Mouse (Mus musculus) intestine, embryonic 15.5 days (tissue): ENCODE data around the gene Catsperz. TPM values are rescaled to one million over a fixed set of nuclear protein-coding genes. Genes with fewer than 3 reads are reported as not detected.
A peak's percentile ranks its signal among the peaks of the same experiment; 100 is the strongest.
"Not testable (repeated sequence)": the region's sequence is repeated elsewhere in the genome, so short reads cannot be mapped to it uniquely, and the experiment has no call there.

Experiments used
- ATAC-seq: fragments of 200-750 bp; cut with Nextera tagmentation; 2 replicates; pipeline ENCODE4 v1.8.0; 2017; ENCODE audit warnings: moderate TSS enrichment, moderate library complexity
- H3K27ac ChIP-seq: fragments of 300-500 bp; sonication (generic); 2 replicates; pipeline ENCODE4 v1.5.1; 2015; ENCODE audit warnings: mild to moderate bottlenecking, inconsistent platforms
- H3K27me3 ChIP-seq: fragments of 300-500 bp; sonication (generic); replicated peaks from 2 replicates; pipeline ENCODE4 v1.6.1; 2015; ENCODE audit warnings: inconsistent platforms
- H3K36me3 ChIP-seq: fragments of 300-500 bp; sonication (generic); 2 replicates; pipeline ENCODE4 v1.6.1; 2015; ENCODE audit warnings: inconsistent platforms
- H3K4me1 ChIP-seq: fragments of 300-500 bp; sonication (generic); replicated peaks from 2 replicates; pipeline ENCODE4 v1.6.1; 2015; ENCODE audit warnings: inconsistent platforms
- H3K4me2 ChIP-seq: fragments of 300-500 bp; sonication (generic); replicated peaks from 2 replicates; pipeline ENCODE4 v1.6.1; 2015; ENCODE audit warnings: mild to moderate bottlenecking, inconsistent platforms
- H3K4me3 ChIP-seq: fragments of 300-500 bp; sonication (generic); replicated peaks from 2 replicates; pipeline ENCODE4 v1.5.1; 2015; ENCODE audit warnings: inconsistent platforms
- H3K9ac ChIP-seq: fragments of 300-500 bp; sonication (generic); 2 replicates; pipeline ENCODE4 v1.6.1; 2015; ENCODE audit warnings: inconsistent platforms
- H3K9me3 ChIP-seq: fragments of 300-500 bp; sonication (generic); 2 replicates; pipeline ENCODE4 v1.6.1; 2016; ENCODE audit warnings: inconsistent platforms
- WGBS: fragments of 180-500 bp; shearing (Covaris S2); methylation state at CpG from one replicate; pipeline ENCODE4 v1.1.7; 2015; 5-methylcytosine and 5-hydroxymethylcytosine counted together
- polyA plus RNA-seq: library from polyadenylated mRNA; unstranded; fragments of >200 nt; fragmentation: Nextera tagmentation; extraction: Ambion mirVana; gene quantifications from 2 replicates; pipeline ENCODE4 v1.2.1, GENCODE M21; 2015

The Catsperz gene
- polyA plus RNA-seq, 1 experiment from 2014 or later, result 1.1 TPM

GRCm38 (mm10) chr19:6909507-6910289, 15.5 kb downstream of the Catsperz start, which contains the start of the genes Trmt112 and Prdx5:
Gene Trmt112 (plus strand): TSS chr19:6909698.
Gene Prdx5 (minus strand): TSS chr19:6910106.
- no peaks in the 10 kb centered on the region for H3K9me3 ChIP-seq
- peak within 1 kb of the TSS; percentile 99 for H3K27ac ChIP-seq
- H3K36me3 ChIP-seq, result peaks cover 35% of the 10 kb centered on the region
- H3K4me3 ChIP-seq, result peak within 1 kb of the TSS; percentile 56
- peak; percentile 93 for ATAC-seq
- peaks cover 20% of the 10 kb centered on the region for H3K4me1 ChIP-seq
- WGBS, result under 1% methylated on average over 65 of the region's 65 CpGs
- peak within 1 kb of the TSS; percentile 68 for H3K9ac ChIP-seq
- no peaks in the 10 kb centered on the region for H3K27me3 ChIP-seq
- H3K4me2 ChIP-seq, result peak within 1 kb of the TSS; percentile 77

- no peak for ATAC-seq
- Histone ChIP-seq H3K9me3 (no peaks in the 10 kb centered on the region), H3K4me2 (peak overlapping the region; percentile 77), H3K27me3 (no peaks in the 10 kb centered on the region), H3K36me3 (peaks cover 35% of the 10 kb centered on the region), H3K4me1 (peaks cover 20% of the 10 kb centered on the region), H3K9ac (peak overlapping the region; percentile 68), H3K27ac (peak overlapping the region; percentile 99), H3K4me3 (peak overlapping the region; percentile 56)
- WGBS, result 8% methylated on average over 11 of the region's 11 CpGs
These were observed 16.2 kb downstream of the Catsperz start for GRCm38 (mm10) chr19:6909021-6909420.

GRCm38 (mm10) chr19:6907811-6908540, 17.2 kb downstream of the Catsperz start:
- Histone ChIP-seq H3K27me3 (no peaks in the 10 kb centered on the region), H3K4me2 (peak overlapping the region; percentile 77), H3K4me3 (peak overlapping the region; percentile 56), H3K27ac (no peak overlapping the region), H3K9me3 (no peaks in the 10 kb centered on the region), H3K4me1 (peaks cover 20% of the 10 kb centered on the region), H3K36me3 (peaks cover 26% of the 10 kb centered on the region), H3K9ac (peak overlapping the region; percentile 68)
- ATAC-seq, result no peak
- WGBS, result 78% methylated on average over 7 of the region's 7 CpGs

GRCm38 (mm10) chr19:6907094-6907493, 18.1 kb downstream of the Catsperz start:
- Histone ChIP-seq H3K27me3 (no peaks in the 10 kb centered on the region), H3K9me3 (no peaks in the 10 kb centered on the region), H3K4me3 (no peak overlapping the region), H3K4me1 (peaks cover 20% of the 10 kb centered on the region), H3K27ac (no peak overlapping the region), H3K9ac (no peak overlapping the region), H3K4me2 (no peak overlapping the region), H3K36me3 (peaks cover 18% of the 10 kb centered on the region)
- no peak for ATAC-seq
- 91% methylated on average over 8 of the region's 8 CpGs for WGBS

GRCm38 (mm10) chr19:6906199-6906598, 19.0 kb downstream of the Catsperz start:
- no peak overlapping the region for H3K9ac ChIP-seq

GRCm38 (mm10) chr19:6905498-6906159, 19.6 kb downstream of the Catsperz start:
- H3K4me2 ChIP-seq, result no peak overlapping the region
- peaks cover 13% of the 10 kb centered on the region for H3K4me1 ChIP-seq
- no peaks in the 10 kb centered on the region for H3K9me3 ChIP-seq
- no peak overlapping the region for H3K9ac ChIP-seq
- H3K27me3 ChIP-seq, result no peaks in the 10 kb centered on the region
- no peak for ATAC-seq
- H3K36me3 ChIP-seq, result peaks cover 8% of the 10 kb centered on the region
- no peak overlapping the region for H3K27ac ChIP-seq
- H3K4me3 ChIP-seq, result no peak overlapping the region
- WGBS, result 92% methylated on average over 11 of the region's 11 CpGs

More at GRCm38 (mm10) chr19:6906199-6906598, 19.0 kb downstream of the Catsperz start:
- 81% methylated on average over 3 of the region's 3 CpGs for WGBS
- H3K36me3 ChIP-seq, result peaks cover 10% of the 10 kb centered on the region
- ATAC-seq, result no peak
- H3K4me2 ChIP-seq, result no peak overlapping the region
- peaks cover 17% of the 10 kb centered on the region for H3K4me1 ChIP-seq
- no peaks in the 10 kb centered on the region for H3K9me3 ChIP-seq
- H3K27me3 ChIP-seq, result no peaks in the 10 kb centered on the region
- H3K27ac ChIP-seq, result no peak overlapping the region
- H3K4me3 ChIP-seq, result no peak overlapping the region

GRCm38 (mm10) chr19:6904846-6905245, 20.3 kb downstream of the Catsperz start:
- Histone ChIP-seq H3K27ac (no peak overlapping the region), H3K4me3 (no peak overlapping the region), H3K27me3 (no peaks in the 10 kb centered on the region), H3K4me2 (no peak overlapping the region), H3K4me1 (peaks cover 13% of the 10 kb centered on the region), H3K9ac (no peak overlapping the region), H3K9me3 (no peaks in the 10 kb centered on the region), H3K36me3 (peaks cover 8% of the 10 kb centered on the region)
- ATAC-seq, result no peak
- WGBS, result 72% methylated on average over 2 of the region's 2 CpGs

- Histone ChIP-seq H3K27ac (no peak overlapping the region), H3K4me3 (no peak overlapping the region), H3K9ac (no peak overlapping the region), H3K9me3 (no peaks in the 10 kb centered on the region), H3K27me3 (no peaks in the 10 kb centered on the region), H3K4me1 (peaks cover 7% of the 10 kb centered on the region), H3K4me2 (no peak overlapping the region), H3K36me3 (peaks cover 8% of the 10 kb centered on the region)
- WGBS, result 90% methylated on average over 1 of the region's 1 CpGs
- no peak for ATAC-seq
These were observed 22.1 kb downstream of the Catsperz start for GRCm38 (mm10) chr19:6903031-6903430.

GRCm38 (mm10) chr19:6899641-6900040, 25.5 kb downstream of the Catsperz start:
- ATAC-seq, result no peak
- 77% methylated on average over 4 of the region's 4 CpGs for WGBS
- Histone ChIP-seq H3K4me2 (no peak overlapping the region), H3K4me3 (no peak overlapping the region), H3K4me1 (no peaks in the 10 kb centered on the region), H3K9me3 (no peaks in the 10 kb centered on the region), H3K27ac (no peak overlapping the region), H3K27me3 (no peaks in the 10 kb centered on the region), H3K36me3 (no peaks in the 10 kb centered on the region), H3K9ac (no peak overlapping the region)

GRCm38 (mm10) chr19:6895608-6896305, 29.4 kb downstream of the Catsperz start:
- ATAC-seq, H3K4me2 ChIP-seq, H3K9me3 ChIP-seq, H3K27ac ChIP-seq, H3K36me3 ChIP-seq, H3K4me3 ChIP-seq, H3K9ac ChIP-seq, H3K27me3 ChIP-seq, H3K4me1 ChIP-seq: not testable (repeated sequence)
- 85% methylated on average over 18 of the region's 18 CpGs for WGBS

- Histone ChIP-seq H3K9ac (no peak overlapping the region), H3K27me3 (no peaks in the 10 kb centered on the region), H3K4me3 (no peak overlapping the region), H3K4me1 (no peaks in the 10 kb centered on the region), H3K36me3 (no peaks in the 10 kb centered on the region), H3K9me3 (no peaks in the 10 kb centered on the region), H3K27ac (no peak overlapping the region), H3K4me2 (no peak overlapping the region)
- 91% methylated on average over 14 of the region's 14 CpGs for WGBS
- no peak for ATAC-seq
These were observed 31.3 kb downstream of the Catsperz start for GRCm38 (mm10) chr19:6893731-6894451.
